8 mouse cellular contexts compared by ENCODE assay signal in genomic region chr2:112380131-112380530, GRCm38 (mm10). TPM values are rescaled to one million over a fixed set of nuclear protein-coding genes. Genes with fewer than 3 reads are reported as not detected.
A peak's percentile ranks its signal among the peaks of the same experiment; 100 is the strongest.
DNase-seq lines count a peak whose midpoint lies in the region; ATAC-seq and TF ChIP-seq lines count a peak whose summit lies in the region.
"Had no signal": no experiment of that assay in that cellular context is flagged by ENCODE, and none has a peak within 500 bp of the region (broad histone marks: within the 10 kb centered on the region; RNA-seq: fewer than 3 reads in every experiment).

No protein-coding gene starts in this region.

- H3K36me3 ChIP-seq in neural tube, embryonic 11.5 days (ENCODE audit: control insufficient read depth, insufficient read depth, low read length), result no peaks in the 10 kb centered on the region
- H3K36me3 ChIP-seq in limb, embryonic 14.5 days (ENCODE audit: control insufficient read depth, insufficient read depth, low read length), result no peaks in the 10 kb centered on the region
- no peaks in the 10 kb centered on the region for H3K36me3 ChIP-seq in stomach, postnatal 0 days (ENCODE audit: control insufficient read depth, insufficient read depth, low read length)

- DNase-seq in neural tube, embryonic 11.5 days (ENCODE audit: low spot score), result no peak
- DNase-seq in neural tube, embryonic 10.5 days (ENCODE audit: extremely low spot score, low spot score), result no peak
- no peak for DNase-seq in limb, embryonic 14.5 days (ENCODE audit: low spot score)
- no peak for DNase-seq in stomach, postnatal 0 days (ENCODE audit: low spot score)
- no peak for DNase-seq in urinary bladder, postnatal 4 days (ENCODE audit: low spot score in 2 of 2)
- DNase-seq in frontal cortex, postnatal 14 days (ENCODE audit: low spot score in 2 of 2), result no peak
- DNase-seq: cerebellum, adult 11-12 months had no signal

- 59% methylated on average over 8 of the region's 8 CpGs for WGBS in neural tube, embryonic 11.5 days
- WGBS in limb, embryonic 14.5 days, result 47% methylated on average over 8 of the region's 8 CpGs
- WGBS in stomach, postnatal 0 days, result 18% methylated on average over 8 of the region's 8 CpGs

- no peak for TF ChIP-seq POLR2A in embryonic fibroblast, embryonic 13.5 days (IDR thresholded peaks at IDR 0.05; ENCODE audit: low read depth, low read length)
- no peak for TF ChIP-seq POLR2A in limb, embryonic 14.5 days (IDR thresholded peaks at IDR 0.05; ENCODE audit: borderline replicate concordance, extremely low read depth, insufficient read depth, insufficient read length)

- peak overlapping the region; percentile 96 for H3K9ac ChIP-seq in neural tube, embryonic 11.5 days (ENCODE audit: low read length)
- peak overlapping the region; percentile 89 for H3K9ac ChIP-seq in limb, embryonic 14.5 days (ENCODE audit: low read depth, low read length, severe bottlenecking)
- H3K9ac ChIP-seq in stomach, postnatal 0 days (ENCODE audit: low read length), result peak overlapping the region; percentile 93

- TF ChIP-seq EP300 in stomach, postnatal 0 days (optimal IDR thresholded peaks at IDR 0.05), result no peak

- H3K9me3 ChIP-seq in neural tube, embryonic 11.5 days (ENCODE audit: control insufficient read depth, low read length), result no peaks in the 10 kb centered on the region
- no peaks in the 10 kb centered on the region for H3K9me3 ChIP-seq in limb, embryonic 14.5 days (ENCODE audit: control insufficient read depth, low read length)
- no peaks in the 10 kb centered on the region for H3K9me3 ChIP-seq in stomach, postnatal 0 days (ENCODE audit: control insufficient read depth, low read length)

- no peak for TF ChIP-seq CTCF in embryonic fibroblast, embryonic 13.5 days (IDR thresholded peaks at IDR 0.05; ENCODE audit: borderline replicate concordance, insufficient read depth, low read length)
- TF ChIP-seq CTCF in stomach, postnatal 0 days (IDR thresholded peaks at IDR 0.05; ENCODE audit: low read depth), result no peak

- no peak for ATAC-seq in neural tube, embryonic 11.5 days (ENCODE audit: insufficient read depth, low FRiP score, low TSS enrichment)
- no peak for ATAC-seq in limb, embryonic 14.5 days (ENCODE audit: low FRiP score, low read depth)
- no peak for ATAC-seq in stomach, postnatal 0 days (ENCODE audit: low FRiP score, low TSS enrichment)

- H3K4me2 ChIP-seq in neural tube, embryonic 11.5 days (ENCODE audit: low read depth), result peak overlapping the region; percentile 46
- peak overlapping the region; percentile 49 for H3K4me2 ChIP-seq in limb, embryonic 14.5 days (replicated peaks; ENCODE audit: low read depth, low read length, severe bottlenecking)
- H3K4me2 ChIP-seq in stomach, postnatal 0 days (replicated peaks; ENCODE audit: low read depth), result peak overlapping the region; percentile 66

- H3K27ac ChIP-seq in neural tube, embryonic 11.5 days (ENCODE audit: low read depth, low read length), result no peak overlapping the region
- 0 out of 2 replicates have a peak overlapping the region, but pooled peaks have one; percentile 20 for H3K27ac ChIP-seq in embryonic fibroblast, embryonic 13.5 days (ENCODE audit: insufficient read depth, low read length)
- H3K27ac ChIP-seq in limb, embryonic 14.5 days (replicated peaks; ENCODE audit: low read depth, low read length), result no peak overlapping the region
- H3K27ac ChIP-seq in stomach, postnatal 0 days (replicated peaks), result no peak overlapping the region

- peak overlapping the region; percentile 95 for H3K4me3 ChIP-seq in neural tube, embryonic 11.5 days (ENCODE audit: low read depth, low read length)
- H3K4me3 ChIP-seq in embryonic fibroblast, embryonic 13.5 days (ENCODE audit: insufficient read depth, low read length), result peak overlapping the region; percentile 93
- peak overlapping the region; percentile 76 for H3K4me3 ChIP-seq in limb, embryonic 14.5 days (replicated peaks; ENCODE audit: low read length)
- peak overlapping the region; percentile 86 for H3K4me3 ChIP-seq in stomach, postnatal 0 days (ENCODE audit: low read depth, low read length)

- peaks cover 6% of the 10 kb centered on the region; the same call in 1 of the 2 replicates for H3K4me1 ChIP-seq in neural tube, embryonic 11.5 days (ENCODE audit: control insufficient read depth, insufficient read depth, low read length)
- peaks cover 2% of the 10 kb centered on the region; the same call in 1 of the 2 replicates for H3K4me1 ChIP-seq in embryonic fibroblast, embryonic 13.5 days (ENCODE audit: control insufficient read depth, insufficient read depth, low read length)
- peaks cover 9% of the 10 kb centered on the region for H3K4me1 ChIP-seq in limb, embryonic 14.5 days (ENCODE audit: control insufficient read depth, insufficient read depth, low read length)
- no peaks in the 10 kb centered on the region for H3K4me1 ChIP-seq in stomach, postnatal 0 days (replicated peaks; ENCODE audit: control insufficient read depth, insufficient read depth)

- H3K27me3 ChIP-seq in neural tube, embryonic 11.5 days (ENCODE audit: control insufficient read depth, insufficient read depth, low read length), result no peaks in the 10 kb centered on the region
- no peaks in the 10 kb centered on the region for H3K27me3 ChIP-seq in limb, embryonic 14.5 days (ENCODE audit: control insufficient read depth, insufficient read depth, low read length)
- no peaks in the 10 kb centered on the region for H3K27me3 ChIP-seq in stomach, postnatal 0 days (ENCODE audit: control insufficient read depth, insufficient read depth, low read length)

RNA-seq across cellular contexts. Expression of gene Katnbl1, which starts 1.1 kb away (rescaled TPM):
- polyA plus RNA-seq in neural tube, embryonic 11.5 days (2014; fragmentation: Nextera tagmentation; extraction: Ambion mirVana), result 54.6 and 55.2 TPM in 2 replicates
- 24.9 and 26.1 TPM in 2 replicates for polyA plus RNA-seq in embryonic fibroblast, embryonic 13.5 days (2011; ENCODE audit: insufficient read length, low read depth, missing spikeins)
- polyA plus RNA-seq in limb, embryonic 14.5 days (2012; rRNA removed), result 19.8 and 21.2 TPM in 2 replicates
- 50.1 and 50.2 TPM in 2 replicates for polyA plus RNA-seq in limb, embryonic 14.5 days (2014; fragmentation: Nextera tagmentation; extraction: Ambion mirVana)
- polyA plus RNA-seq in stomach, postnatal 0 days (2015; fragmentation: Nextera tagmentation; extraction: Ambion mirVana), result 25.8 and 26.4 TPM in 2 replicates

RNA-seq across cellular contexts. Expression of gene Emc4, which starts 12.3 kb away (rescaled TPM):
- 122 and 124 TPM in 2 replicates for polyA plus RNA-seq in neural tube, embryonic 11.5 days (2014; fragmentation: Nextera tagmentation; extraction: Ambion mirVana)
- 65.8 and 71.9 TPM in 2 replicates for polyA plus RNA-seq in embryonic fibroblast, embryonic 13.5 days (2011; ENCODE audit: insufficient read length, low read depth, missing spikeins)
- polyA plus RNA-seq in limb, embryonic 14.5 days (2012; rRNA removed), result 75.1 and 83.0 TPM in 2 replicates
- 104 and 108 TPM in 2 replicates for polyA plus RNA-seq in limb, embryonic 14.5 days (2014; fragmentation: Nextera tagmentation; extraction: Ambion mirVana)
- 120 and 123 TPM in 2 replicates for polyA plus RNA-seq in stomach, postnatal 0 days (2015; fragmentation: Nextera tagmentation; extraction: Ambion mirVana)
